Mouse (Mus musculus) kidney, postnatal 4 days (tissue): ENCODE results near the gene Fancl.
"Not testable (repeated sequence)": the region's sequence is repeated elsewhere in the genome, so short reads cannot be mapped to it uniquely, and the experiment has no call there.

Experiments
- DNase-seq, 2 experiments: peaks; one replicate each; pipeline ENCODE4 v3.0.0; 2021; ENCODE audit warnings: mixed read lengths in 2 of 2

Gene Fancl

GRCm38 (mm10) chr11:26385971-26386370 lies at the start of gene Fancl:
Gene Fancl, plus strand, starts transcription at chr11:26386135.
- no peak for DNase-seq

- no peak for DNase-seq
Measured at GRCm38 (mm10) chr11:26336848-26337247, 49.1 kb upstream of the Fancl start.

- not testable (repeated sequence) for DNase-seq
Measured at GRCm38 (mm10) chr11:26370176-26370575, 15.8 kb upstream of the Fancl start.

GRCm38 (mm10) chr11:26371980-26372379 lies 14.0 kb upstream of the Fancl start:
- DNase-seq = not testable (repeated sequence)

GRCm38 (mm10) chr11:26374132-26374531 lies 11.8 kb upstream of the Fancl start:
- no peak for DNase-seq

GRCm38 (mm10) chr11:26378074-26378473 lies 7.9 kb upstream of the Fancl start:
- no peak for DNase-seq

GRCm38 (mm10) chr11:26381499-26381898 lies 4.4 kb upstream of the Fancl start:
- DNase-seq = no peak

GRCm38 (mm10) chr11:26386678-26387077 lies 743 bp downstream of the Fancl start:
- DNase-seq = no peak

GRCm38 (mm10) chr11:26387087-26387611 lies 1.2 kb downstream of the Fancl start:
- DNase-seq = peak; percentile 94 to 96

- DNase-seq = peak; percentile 13 to 31
Measured at GRCm38 (mm10) chr11:26395561-26395960, 9.6 kb downstream of the Fancl start.

GRCm38 (mm10) chr11:26412972-26413371 lies 27.0 kb downstream of the Fancl start:
- no peak for DNase-seq

GRCm38 (mm10) chr11:26421472-26421871 lies 35.5 kb downstream of the Fancl start:
- DNase-seq = no peak

- DNase-seq = no peak
Measured at GRCm38 (mm10) chr11:26434229-26434628, 48.3 kb downstream of the Fancl start.

GRCm38 (mm10) chr11:26437818-26438217 lies 51.9 kb downstream of the Fancl start:
- DNase-seq = no peak

GRCm38 (mm10) chr11:26441121-26441520 lies 55.2 kb downstream of the Fancl start:
- DNase-seq = no peak

GRCm38 (mm10) chr11:26444374-26444773 lies 58.4 kb downstream of the Fancl start:
- no peak for DNase-seq

- no peak for DNase-seq
Measured at GRCm38 (mm10) chr11:26449789-26450188, 63.9 kb downstream of the Fancl start.

- DNase-seq = no peak
Measured at GRCm38 (mm10) chr11:26450636-26451035, 64.7 kb downstream of the Fancl start.

GRCm38 (mm10) chr11:26451228-26451627 lies 65.3 kb downstream of the Fancl start:
- DNase-seq = no peak

- DNase-seq = no peak
Measured at GRCm38 (mm10) chr11:26452693-26453092, 66.8 kb downstream of the Fancl start.

- no peak for DNase-seq
Measured at GRCm38 (mm10) chr11:26454081-26454480, 68.1 kb downstream of the Fancl start.

- no peak for DNase-seq
Measured at GRCm38 (mm10) chr11:26477037-26477739, 91.3 kb downstream of the Fancl start.

- DNase-seq = no peak
Measured at GRCm38 (mm10) chr11:26481691-26482242, 95.8 kb downstream of the Fancl start.

- DNase-seq = peak; percentile 73 to 82
Measured at GRCm38 (mm10) chr11:26489761-26490466, 104.0 kb downstream of the Fancl start.
